Mouse (Mus musculus) intestine, embryonic 14.5 days (tissue): Measurements from ENCODE around the gene Tmie. TPM values are rescaled to one million over a fixed set of nuclear protein-coding genes. Genes with fewer than 3 reads are reported as not detected.

Experiments
- ATAC-seq: fragments of 200-750 bp; cut with Nextera tagmentation; replicated peaks from 2 replicates; pipeline ENCODE4 v1.8.0; 2017; ENCODE audit warnings: low read depth, moderate number of reproducible peaks, moderate TSS enrichment, moderate library complexity; ENCODE audit not compliant: low FRiP score, low TSS enrichment
- DNase-seq: peaks from one replicate; pipeline ENCODE4 v3.0.0-alpha.2; 2018; ENCODE audit warnings: low spot score
- H3K27ac ChIP-seq: fragments of 300-500 bp; sonication (generic); 2 replicates; pipeline ENCODE4 v1.5.1; 2014; ENCODE audit warnings: low read depth, mild to moderate bottlenecking, control low read depth
- H3K27me3 ChIP-seq: fragments of 300-500 bp; sonication (generic); replicated peaks from 2 replicates; pipeline ENCODE4 v1.6.1; 2014; ENCODE audit warnings: low read length, control low read depth; ENCODE audit not compliant: control insufficient read depth, insufficient read depth
- H3K36me3 ChIP-seq: fragments of 300-500 bp; sonication (generic); 2 replicates; pipeline ENCODE4 v1.6.1; 2014; ENCODE audit warnings: low read length, control low read depth; ENCODE audit not compliant: control insufficient read depth, insufficient read depth
- H3K4me1 ChIP-seq: fragments of 300-500 bp; sonication (generic); replicated peaks from 2 replicates; pipeline ENCODE4 v1.6.1; 2014; ENCODE audit warnings: low read length, control low read depth, mixed read lengths; ENCODE audit not compliant: control insufficient read depth, insufficient read depth
- H3K4me2 ChIP-seq: fragments of 300-500 bp; sonication (generic); 2 replicates; pipeline ENCODE4 v1.6.1; 2014; ENCODE audit warnings: low read length
- H3K4me3 ChIP-seq: fragments of 300-500 bp; sonication (generic); 2 replicates; pipeline ENCODE4 v1.5.1; 2014; ENCODE audit warnings: low read depth, low read length, control low read depth, mixed read lengths
- H3K9ac ChIP-seq: fragments of 300-500 bp; sonication (generic); 2 replicates; pipeline ENCODE4 v1.6.1; 2014; ENCODE audit warnings: mild to moderate bottlenecking, low read length
- H3K9me3 ChIP-seq: fragments of 300-500 bp; sonication (generic); 2 replicates; pipeline ENCODE4 v1.6.1; 2016; ENCODE audit warnings: low read length, control low read depth; ENCODE audit not compliant: control insufficient read depth
- WGBS: fragments of 180-500 bp; shearing (Covaris S2); extraction: QIAGEN DNeasy Blood & Tissue Kit; methylation state at CpG from one replicate; pipeline ENCODE4 v1.1.7; 2014; 5-methylcytosine and 5-hydroxymethylcytosine counted together
- polyA plus RNA-seq: library from polyadenylated mRNA; unstranded; fragments of >200 nt; fragmentation: Nextera tagmentation; extraction: Ambion mirVana; gene quantifications from 2 replicates; pipeline ENCODE4 v1.2.1, GENCODE M21; 2014

Tmie gene
- polyA plus RNA-seq, 1 experiment from 2014 or later: 0.54 TPM

DNA sequence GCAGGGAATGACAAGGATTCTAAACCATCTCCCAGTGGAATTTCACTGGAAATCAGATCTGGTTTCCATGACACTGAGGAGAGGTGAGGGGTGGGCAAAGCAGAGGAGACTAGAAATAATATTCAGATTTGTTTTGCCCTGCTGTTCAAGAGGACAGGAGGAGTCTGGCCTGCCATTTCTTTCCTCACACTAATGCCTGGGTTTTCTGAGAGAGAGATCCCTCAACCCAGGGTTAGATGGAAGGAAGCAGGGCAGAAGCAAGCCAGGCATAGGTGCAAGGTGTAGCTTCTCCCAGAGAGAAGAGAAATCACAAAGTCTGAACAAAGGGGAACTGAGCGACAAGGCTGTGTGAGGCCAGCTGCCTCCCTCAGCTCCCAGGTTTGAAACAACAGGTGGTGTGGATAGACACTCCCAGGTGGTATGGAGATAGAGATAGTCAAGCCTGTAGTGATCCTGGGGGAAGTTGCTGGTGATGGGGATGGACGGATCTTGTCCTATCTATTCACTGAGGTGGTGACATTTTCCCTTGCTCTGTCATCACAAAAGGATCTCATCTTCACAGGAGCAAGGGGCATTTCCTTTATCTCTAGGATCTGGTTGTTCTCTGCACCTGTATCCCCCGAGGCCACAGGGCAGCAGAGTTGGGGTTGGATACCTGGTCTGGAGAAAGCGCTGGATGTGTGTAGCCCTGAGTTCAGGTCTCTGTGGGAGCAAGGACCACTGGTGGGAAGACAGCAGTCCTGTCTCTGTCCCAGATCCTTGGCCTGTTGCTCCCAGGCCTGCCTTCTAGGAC is 28.1 kb upstream of the Tmie start:
- Histone ChIP-seq H3K36me3 (no peaks in the 10 kb centered on the region), H3K27ac (no peak overlapping the region), H3K27me3 (no peaks in the 10 kb centered on the region), H3K4me2 (no peak overlapping the region), H3K4me1 (no peaks in the 10 kb centered on the region), H3K9ac (no peak overlapping the region), H3K9me3 (no peaks in the 10 kb centered on the region), H3K4me3 (no peak overlapping the region)
- whole genome bisulfite sequencing: 83% methylated on average over 4 of the region's 4 CpGs
- DNase-seq (no peak), ATAC-seq (no peak)

DNA sequence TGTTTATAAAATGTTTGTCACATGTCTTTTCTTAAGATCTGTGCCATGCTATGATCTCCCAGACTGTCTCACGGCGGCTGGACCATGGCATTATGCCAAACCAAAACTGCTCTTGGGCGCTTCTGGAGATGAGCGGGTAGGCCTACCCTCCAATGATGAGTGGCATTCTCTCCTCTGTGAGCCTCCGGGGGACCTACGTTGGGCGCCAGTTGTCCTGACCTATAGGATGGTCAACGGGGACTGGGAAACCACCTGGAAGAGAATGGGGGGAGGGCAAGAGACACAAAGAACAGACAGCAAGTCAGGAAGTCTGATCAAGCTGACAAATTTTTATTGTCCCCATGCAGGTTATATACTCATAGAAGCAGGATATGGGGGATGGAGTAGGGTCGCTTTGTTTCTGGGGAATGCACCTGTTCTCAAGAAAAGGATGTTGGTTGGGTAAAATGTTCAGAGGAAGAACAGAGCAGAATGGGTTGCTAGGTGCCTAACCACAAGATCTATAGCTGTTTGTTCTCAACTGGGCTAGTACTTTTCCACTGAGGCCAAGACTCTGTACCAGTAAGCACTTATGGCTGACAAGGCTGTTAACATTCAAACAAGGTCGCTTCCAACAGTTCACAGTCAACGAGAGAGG is 27.4 kb upstream of the Tmie start:
- DNase-seq (no peak), ATAC-seq (no peak)
- H3K36me3 ChIP-seq: no peaks in the 10 kb centered on the region
- 91% methylated on average over 11 of the region's 11 CpGs for WGBS
- no peak overlapping the region for H3K4me2 ChIP-seq
- H3K9ac ChIP-seq: no peak overlapping the region
- H3K27ac ChIP-seq: no peak overlapping the region
- H3K4me1 ChIP-seq: no peaks in the 10 kb centered on the region
- no peaks in the 10 kb centered on the region for H3K27me3 ChIP-seq
- no peak overlapping the region for H3K4me3 ChIP-seq
- H3K9me3 ChIP-seq: no peaks in the 10 kb centered on the region

DNA sequence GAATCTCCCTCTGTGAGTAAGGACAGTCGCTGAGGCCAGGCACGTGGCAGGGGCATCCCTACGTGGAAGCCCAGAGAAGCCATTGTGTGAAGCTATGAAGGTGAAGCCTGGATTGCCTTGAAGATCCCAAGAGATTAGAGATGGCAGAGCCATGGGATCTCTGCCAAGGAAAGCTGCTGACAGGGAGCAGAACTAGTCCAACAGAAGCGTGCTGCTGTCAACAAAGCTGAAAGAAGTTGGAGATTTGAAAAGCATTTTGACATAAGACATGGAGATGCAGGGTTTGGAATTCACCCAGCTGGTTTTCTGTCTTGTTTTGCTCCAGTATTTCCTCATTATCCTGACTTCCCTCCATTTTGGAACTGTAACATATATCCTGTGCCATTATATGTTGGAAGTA is 22.4 kb upstream of the Tmie start:
- no peak overlapping the region for H3K4me3 ChIP-seq
- ATAC-seq: no peak
- H3K36me3 ChIP-seq: no peaks in the 10 kb centered on the region
- 81% methylated on average over 4 of the region's 4 CpGs for WGBS
- H3K4me2 ChIP-seq: no peak overlapping the region
- no peak overlapping the region for H3K27ac ChIP-seq
- no peak overlapping the region for H3K9ac ChIP-seq
- no peaks in the 10 kb centered on the region for H3K27me3 ChIP-seq
- H3K4me1 ChIP-seq: no peaks in the 10 kb centered on the region
- no peak for DNase-seq
- H3K9me3 ChIP-seq: no peaks in the 10 kb centered on the region

DNA sequence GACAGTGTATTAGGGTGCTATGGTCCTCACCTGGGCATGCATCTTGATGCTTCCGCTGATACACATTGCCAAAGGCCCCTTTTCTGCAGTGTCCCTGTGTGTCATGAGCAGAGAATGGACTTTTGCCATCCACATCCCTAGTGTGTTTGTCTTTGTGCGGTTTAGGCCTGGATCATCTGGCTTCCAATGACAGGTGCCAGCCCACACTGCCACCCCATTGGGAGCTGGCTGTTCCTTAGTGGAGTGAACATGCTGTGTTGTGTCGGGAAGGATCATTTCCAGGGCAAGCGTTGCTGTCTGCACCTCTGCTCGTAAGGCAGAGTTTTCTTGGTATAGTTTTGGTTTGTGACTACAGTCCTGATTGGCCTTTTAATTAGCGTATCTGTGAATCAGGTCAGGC is 21.3 kb upstream of the Tmie start:
- Histone ChIP-seq H3K4me3 (no peak overlapping the region), H3K4me2 (no peak overlapping the region), H3K9me3 (no peaks in the 10 kb centered on the region), H3K27me3 (no peaks in the 10 kb centered on the region), H3K27ac (no peak overlapping the region), H3K4me1 (no peaks in the 10 kb centered on the region), H3K9ac (no peak overlapping the region), H3K36me3 (no peaks in the 10 kb centered on the region)
- WGBS: 88% methylated on average over 6 of the region's 6 CpGs
- ATAC-seq (no peak), DNase-seq (no peak)

DNA sequence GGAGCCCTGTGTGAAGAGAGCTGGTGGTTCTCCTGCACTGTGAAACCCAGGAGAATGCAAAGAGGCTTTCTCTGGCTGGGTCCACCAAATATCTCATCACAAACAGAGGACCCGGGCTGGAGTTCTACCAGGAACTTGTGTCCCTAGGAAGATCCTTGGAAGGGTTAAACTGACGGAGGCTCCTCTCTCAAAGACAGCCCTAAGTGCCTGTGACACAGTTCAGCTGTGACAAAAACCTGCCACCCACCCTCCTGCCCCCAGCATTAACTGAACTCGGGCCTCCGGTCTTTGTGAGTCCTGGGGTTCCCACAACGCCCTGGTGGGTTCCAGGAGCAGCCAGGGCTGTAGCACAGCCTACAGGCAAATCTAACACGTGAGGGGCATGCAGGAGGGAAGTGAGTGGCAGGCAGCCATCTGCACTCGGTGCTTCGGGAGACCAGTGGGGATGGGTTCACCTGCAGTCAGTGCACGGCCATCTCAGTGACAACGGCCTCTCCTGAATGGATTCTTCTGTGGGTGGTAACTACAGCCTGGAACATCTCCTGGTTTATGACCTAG is 19.6 kb upstream of the Tmie start:
- H3K27me3 ChIP-seq: no peaks in the 10 kb centered on the region
- no peak overlapping the region for H3K9ac ChIP-seq
- H3K36me3 ChIP-seq: no peaks in the 10 kb centered on the region
- H3K9me3 ChIP-seq: no peaks in the 10 kb centered on the region
- H3K4me3 ChIP-seq: no peak overlapping the region
- DNase-seq (no peak), ATAC-seq (no peak)
- 56% methylated on average over 10 of the region's 10 CpGs for WGBS
- H3K4me2 ChIP-seq: no peak overlapping the region
- H3K27ac ChIP-seq: no peak overlapping the region
- no peaks in the 10 kb centered on the region for H3K4me1 ChIP-seq

DNA sequence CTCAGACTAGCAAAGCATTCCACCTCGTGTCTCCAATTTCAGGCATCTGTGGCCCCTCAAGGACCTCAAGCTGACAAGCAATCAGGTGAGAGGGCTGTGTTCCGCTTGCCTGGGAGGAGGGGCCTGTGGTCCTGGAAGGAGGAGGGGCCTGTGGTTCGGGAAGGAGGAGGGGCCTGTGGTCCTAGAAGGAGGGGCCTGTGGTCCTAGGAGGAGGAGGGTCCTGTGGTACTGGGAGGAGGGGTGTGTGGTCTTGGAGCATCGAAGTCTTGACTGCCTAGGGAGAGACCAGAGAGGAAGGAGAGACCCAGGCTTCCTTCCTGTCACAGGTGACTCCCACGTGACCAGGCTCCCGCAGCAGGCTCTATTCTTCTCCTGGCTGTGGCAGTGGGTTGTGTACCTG is 16.7 kb upstream of the Tmie start:
- no peak overlapping the region for H3K27ac ChIP-seq
- no peaks in the 10 kb centered on the region for H3K36me3 ChIP-seq
- 5% methylated on average over 6 of the region's 6 CpGs for WGBS
- ATAC-seq (0 out of 2 replicates have a peak, but pooled peaks have one; percentile 12), DNase-seq (no peak)
- H3K9ac ChIP-seq: no peak overlapping the region
- H3K4me1 ChIP-seq: no peaks in the 10 kb centered on the region
- no peak overlapping the region for H3K4me3 ChIP-seq
- H3K27me3 ChIP-seq: no peaks in the 10 kb centered on the region
- no peak overlapping the region for H3K4me2 ChIP-seq
- no peaks in the 10 kb centered on the region for H3K9me3 ChIP-seq

DNA sequence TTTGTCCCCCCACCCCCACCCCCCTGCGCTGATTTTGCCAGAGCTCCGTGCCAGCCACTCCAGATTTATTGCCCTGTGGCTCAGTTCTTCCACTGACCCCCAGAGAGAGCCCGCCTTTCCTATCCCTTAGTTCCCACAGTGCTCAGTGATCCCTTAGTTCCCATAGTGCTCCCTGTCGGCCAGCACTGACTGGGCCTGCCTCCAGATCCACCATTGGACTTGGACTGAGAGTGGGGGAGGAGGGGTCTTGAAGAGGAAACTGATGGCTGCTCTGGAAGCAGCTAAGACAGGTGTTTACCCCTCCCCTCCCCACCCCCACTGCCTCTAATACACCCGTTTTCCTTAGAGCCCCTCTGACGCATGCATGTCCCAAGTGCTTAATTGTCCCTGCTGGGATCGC is 16.1 kb upstream of the Tmie start:
- Histone ChIP-seq H3K36me3 (no peaks in the 10 kb centered on the region), H3K27me3 (no peaks in the 10 kb centered on the region), H3K27ac (no peak overlapping the region), H3K4me3 (no peak overlapping the region), H3K4me1 (no peaks in the 10 kb centered on the region), H3K9ac (no peak overlapping the region), H3K4me2 (no peak overlapping the region), H3K9me3 (no peaks in the 10 kb centered on the region)
- 0 out of 2 replicates have a peak, but pooled peaks have one; percentile 2 for ATAC-seq
- DNase-seq: no peak
- 20% methylated on average over 7 of the region's 7 CpGs for WGBS

DNA sequence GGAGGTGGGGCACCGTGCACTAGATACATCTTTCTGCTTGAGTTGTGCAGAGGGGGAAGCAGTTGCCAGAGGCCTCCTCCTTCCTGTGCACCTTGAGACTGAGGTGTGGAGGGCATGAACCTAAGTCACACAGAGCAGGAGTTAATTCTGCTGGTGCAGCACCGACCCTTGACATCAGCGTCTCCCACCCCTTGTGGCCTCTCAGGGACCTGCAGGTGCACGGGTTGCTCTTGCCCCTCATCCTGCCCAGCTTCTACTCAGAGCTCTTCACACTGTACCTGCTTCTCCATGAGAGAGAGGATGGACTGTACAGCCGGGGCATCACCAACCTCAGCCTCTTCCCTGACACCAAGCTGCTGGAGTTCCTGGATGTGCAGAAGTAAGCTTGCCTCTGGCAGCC is 15.6 kb upstream of the Tmie start:
- 52% methylated on average over 5 of the region's 5 CpGs for WGBS
- Histone ChIP-seq H3K4me3 (no peak overlapping the region), H3K4me2 (no peak overlapping the region), H3K9ac (no peak overlapping the region), H3K36me3 (no peaks in the 10 kb centered on the region), H3K27ac (no peak overlapping the region), H3K27me3 (no peaks in the 10 kb centered on the region), H3K4me1 (no peaks in the 10 kb centered on the region), H3K9me3 (no peaks in the 10 kb centered on the region)
- ATAC-seq (no peak), DNase-seq (no peak)
